Mouse (Mus musculus): ENCODE data around the gene Kif2c.

Kif2c gene

DNA sequence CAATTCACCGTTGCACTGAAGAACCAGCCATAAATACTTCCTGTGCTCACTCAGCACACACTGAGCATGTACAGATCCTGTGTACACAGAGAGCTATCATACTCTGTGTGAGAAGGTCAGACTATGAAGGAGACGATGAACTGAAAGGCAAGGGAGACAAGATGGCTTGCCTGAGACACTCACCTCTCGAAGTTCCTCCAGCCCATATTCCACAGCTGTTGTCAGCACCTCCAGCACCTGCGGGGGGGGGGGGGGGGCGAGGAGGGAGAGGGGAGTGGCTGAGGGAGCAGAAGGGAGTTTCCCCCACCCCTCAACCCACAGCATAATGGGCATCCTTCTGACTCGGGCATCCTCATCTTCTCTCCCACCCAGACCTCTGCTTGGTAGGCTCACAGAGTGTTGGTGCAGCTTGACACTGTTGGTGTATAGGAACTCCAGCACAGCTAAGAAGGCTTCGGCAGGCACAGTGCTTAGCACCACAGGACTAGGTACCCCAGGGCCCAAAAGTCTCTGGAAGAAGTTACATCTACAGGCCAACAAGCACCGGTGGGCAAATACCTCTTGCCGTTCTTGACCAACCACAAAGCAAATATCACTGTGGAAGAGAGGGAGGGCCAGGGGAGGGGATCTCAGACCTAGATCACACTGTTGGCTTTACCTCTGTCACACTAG is 58.8 kb downstream of the Kif2c start:
- H3K27me3 ChIP-seq (ENCODE audit: control insufficient read depth, insufficient read depth, low read length, poor library complexity, severe bottlenecking): no peaks in the 10 kb centered on the region
- no peaks in the 10 kb centered on the region for H3K36me3 ChIP-seq (ENCODE audit: control insufficient read depth, insufficient read depth, low read length, poor library complexity, severe bottlenecking)
- DNase-seq (ENCODE audit: low read depth, low spot score): peak; percentile 27

DNA sequence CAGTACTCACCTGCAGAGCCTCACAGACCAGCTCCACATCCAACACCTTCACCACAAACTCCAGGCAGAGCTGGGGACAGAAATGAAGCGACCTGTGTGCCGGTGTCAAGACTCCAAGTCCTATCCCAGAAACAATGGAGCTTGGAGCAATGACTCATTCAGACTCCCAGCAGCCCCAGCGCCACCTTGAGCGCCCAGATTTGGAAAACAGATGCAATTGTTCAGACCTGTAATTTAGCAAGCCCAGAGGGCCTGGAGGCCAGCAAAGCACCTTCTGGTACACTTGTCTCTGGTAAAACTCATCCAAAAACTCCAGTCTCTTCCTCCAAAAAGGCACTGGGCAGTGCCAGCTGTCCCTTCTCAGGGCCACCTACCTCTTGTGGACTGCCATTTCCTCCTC is 60.2 kb downstream of the Kif2c start:
- Histone ChIP-seq H3K36me3 (ENCODE audit: control insufficient read depth, insufficient read depth, low read length, poor library complexity, severe bottlenecking) (no peaks in the 10 kb centered on the region), H3K27me3 (ENCODE audit: control insufficient read depth, insufficient read depth, low read length, poor library complexity, severe bottlenecking) (no peaks in the 10 kb centered on the region)
- DNase-seq (ENCODE audit: low read depth, low spot score): no peak

DNA sequence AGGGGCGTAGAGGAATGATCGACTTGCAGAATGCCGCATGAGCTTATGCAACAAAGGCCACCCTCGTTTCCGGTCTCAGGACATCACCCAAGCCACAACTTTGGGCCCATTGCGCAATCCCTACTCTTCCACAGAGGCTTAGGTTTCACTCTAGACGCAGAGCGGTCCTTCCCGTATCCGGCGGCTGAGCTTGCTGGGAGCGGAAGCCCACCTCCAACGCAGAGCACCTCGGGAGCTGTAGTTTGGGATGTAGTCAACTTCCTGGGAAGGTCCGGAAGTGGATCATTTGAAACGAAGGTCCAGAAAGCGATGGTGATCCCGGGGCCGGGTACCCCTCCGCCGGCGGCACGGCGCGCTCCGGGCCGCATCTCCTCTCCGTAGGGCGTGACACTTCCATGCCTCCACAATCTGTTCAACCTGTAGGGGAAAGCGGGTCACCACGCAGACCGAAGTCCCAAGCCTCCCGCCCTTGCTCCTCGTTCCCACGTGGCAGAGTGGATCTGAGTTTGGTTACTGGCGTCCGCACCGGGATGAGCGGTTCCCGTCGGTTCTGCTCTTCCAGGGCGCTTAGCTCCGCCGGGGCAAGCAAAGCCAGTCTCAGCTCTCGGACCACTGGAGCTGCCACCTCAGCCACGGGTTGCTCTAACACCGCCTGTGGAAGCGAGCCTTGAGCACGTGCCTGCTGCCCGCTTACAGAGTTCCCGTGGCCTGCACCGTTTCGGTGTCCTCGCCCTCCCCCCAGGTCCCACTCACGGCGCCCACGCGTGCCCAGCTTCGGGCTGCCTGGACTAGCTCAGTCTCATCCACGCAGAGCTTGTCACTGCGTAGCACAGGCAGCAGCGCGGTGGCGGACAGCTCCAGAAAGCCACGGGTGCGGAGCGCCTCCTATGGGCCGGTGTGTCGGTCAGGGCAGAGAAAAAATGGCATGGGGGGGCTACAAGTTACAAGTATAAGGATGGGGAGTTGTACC is 61.7 kb downstream of the Kif2c start:
- DNase-seq (ENCODE audit: low read depth, low spot score): peak; percentile 90
- no peaks in the 10 kb centered on the region for H3K36me3 ChIP-seq (ENCODE audit: control insufficient read depth, insufficient read depth, low read length, poor library complexity, severe bottlenecking)
- H3K27me3 ChIP-seq (ENCODE audit: control insufficient read depth, insufficient read depth, low read length, poor library complexity, severe bottlenecking): no peaks in the 10 kb centered on the region

DNA sequence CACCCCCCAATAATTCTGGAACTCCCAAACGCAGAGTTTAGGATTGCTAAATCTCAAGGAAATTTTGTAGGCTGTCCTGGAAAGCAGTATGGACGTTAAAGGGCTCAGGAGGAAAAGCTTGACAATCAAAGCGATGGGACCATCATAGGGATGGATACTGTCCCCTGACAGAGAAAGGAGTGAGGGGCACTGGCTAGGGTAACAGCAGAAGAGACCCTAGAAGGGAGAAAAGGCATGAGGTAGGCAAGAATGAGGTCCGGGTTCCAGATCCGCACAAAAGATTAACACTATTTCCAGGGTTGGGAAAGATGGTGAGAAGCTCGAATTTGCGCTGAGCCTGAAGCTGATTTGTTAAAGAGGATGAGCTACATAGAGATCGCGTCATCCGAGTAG is 62.4 kb downstream of the Kif2c start:
- H3K36me3 ChIP-seq (ENCODE audit: control insufficient read depth, insufficient read depth, low read length, poor library complexity, severe bottlenecking): no peaks in the 10 kb centered on the region
- no peak for DNase-seq (ENCODE audit: low read depth, low spot score)
- H3K27me3 ChIP-seq (ENCODE audit: control insufficient read depth, insufficient read depth, low read length, poor library complexity, severe bottlenecking): no peaks in the 10 kb centered on the region

DNA sequence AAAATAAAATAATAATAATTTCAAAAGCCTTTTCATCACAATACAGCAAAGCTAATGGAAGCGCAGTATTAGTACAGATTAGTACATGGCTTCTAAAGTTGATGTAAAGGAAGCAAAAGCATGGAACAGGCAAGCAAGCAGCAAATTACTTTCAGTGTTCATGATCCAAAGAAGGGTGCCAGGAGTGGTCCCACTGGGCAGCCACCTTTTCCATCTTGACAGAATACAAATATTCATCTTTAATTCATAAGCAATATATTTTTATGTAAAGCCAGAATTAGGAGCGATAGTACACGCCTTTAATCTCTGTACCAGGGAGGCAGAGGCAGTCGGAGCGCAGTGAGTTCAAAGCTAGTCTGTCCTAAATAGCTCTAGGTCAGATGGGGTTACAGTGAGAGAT is 62.8 kb downstream of the Kif2c start:
- H3K27me3 ChIP-seq (ENCODE audit: control insufficient read depth, insufficient read depth, low read length, poor library complexity, severe bottlenecking): no peaks in the 10 kb centered on the region
- no peaks in the 10 kb centered on the region for H3K36me3 ChIP-seq (ENCODE audit: control insufficient read depth, insufficient read depth, low read length, poor library complexity, severe bottlenecking)
- DNase-seq (ENCODE audit: low read depth, low spot score): no peak

DNA sequence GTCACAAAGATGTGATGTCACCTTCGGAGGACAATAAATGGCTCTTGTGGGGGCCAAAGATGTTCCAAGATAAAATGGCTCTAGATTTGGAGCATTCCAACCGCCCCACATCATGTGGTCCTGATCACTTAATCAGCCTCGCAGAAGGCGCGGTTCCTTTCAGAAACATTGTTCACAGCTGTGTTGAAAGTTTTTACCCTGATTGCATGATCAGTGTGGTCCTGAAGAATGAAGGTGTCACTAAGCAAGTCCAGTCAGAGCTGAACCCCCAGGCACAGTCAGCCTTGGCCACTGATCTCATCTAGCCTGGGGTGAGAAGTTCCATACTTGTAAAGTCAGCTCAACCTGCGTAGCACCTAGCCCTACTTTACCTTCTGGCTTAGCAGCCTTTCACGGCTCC is 64.5 kb downstream of the Kif2c start:
- DNase-seq (ENCODE audit: low read depth, low spot score): no peak
- H3K27me3 ChIP-seq (ENCODE audit: control insufficient read depth, insufficient read depth, low read length, poor library complexity, severe bottlenecking): no peaks in the 10 kb centered on the region
- no peaks in the 10 kb centered on the region for H3K36me3 ChIP-seq (ENCODE audit: control insufficient read depth, insufficient read depth, low read length, poor library complexity, severe bottlenecking)

DNA sequence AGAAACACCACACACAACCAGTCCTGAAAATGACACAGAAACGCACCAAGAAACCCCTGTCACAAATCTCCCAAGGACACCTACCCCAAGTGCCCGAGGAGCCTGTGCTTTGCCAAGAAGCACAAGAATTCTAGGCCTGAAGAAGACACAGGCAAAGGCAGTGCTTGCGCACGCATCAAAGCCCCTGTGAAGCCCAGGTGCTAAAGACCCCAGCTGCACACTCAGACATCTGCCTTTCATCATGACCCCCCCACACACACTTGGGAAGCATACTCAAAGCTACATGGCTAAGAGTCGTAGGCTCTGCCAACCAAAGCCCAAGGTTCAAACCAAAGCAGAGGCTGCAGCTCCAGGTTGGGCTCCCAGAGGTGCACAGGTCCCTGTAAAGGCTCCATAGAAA is 66.8 kb downstream of the Kif2c start:
- no peaks in the 10 kb centered on the region for H3K27me3 ChIP-seq (ENCODE audit: control insufficient read depth, insufficient read depth, low read length, poor library complexity, severe bottlenecking)
- no peaks in the 10 kb centered on the region for H3K36me3 ChIP-seq (ENCODE audit: control insufficient read depth, insufficient read depth, low read length, poor library complexity, severe bottlenecking)
- no peak for DNase-seq (ENCODE audit: low read depth, low spot score)

DNA sequence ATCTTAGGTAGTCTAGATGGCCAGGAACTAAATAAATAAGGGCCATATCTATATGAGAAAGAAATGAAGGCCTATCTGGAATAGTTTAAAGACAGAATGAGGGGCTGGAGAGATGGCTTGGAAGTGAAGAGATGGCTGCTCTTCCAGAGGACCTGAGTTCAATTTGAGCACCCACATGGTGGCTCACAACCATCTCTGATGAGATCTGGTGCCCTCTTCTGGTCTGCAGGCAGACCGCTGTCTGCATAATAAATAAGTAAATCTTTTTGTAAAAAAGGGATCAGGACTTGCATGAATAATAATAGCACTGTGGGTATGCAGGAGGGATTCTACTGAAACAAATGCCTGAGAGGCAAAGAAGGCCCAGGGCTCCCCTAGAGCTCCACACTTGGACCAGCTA is 69.2 kb downstream of the Kif2c start:
- H3K36me3 ChIP-seq (ENCODE audit: control insufficient read depth, insufficient read depth, low read length, poor library complexity, severe bottlenecking): no peaks in the 10 kb centered on the region
- DNase-seq (ENCODE audit: low read depth, low spot score): peak; percentile 42
- H3K27me3 ChIP-seq (ENCODE audit: control insufficient read depth, insufficient read depth, low read length, poor library complexity, severe bottlenecking): no peaks in the 10 kb centered on the region

DNA sequence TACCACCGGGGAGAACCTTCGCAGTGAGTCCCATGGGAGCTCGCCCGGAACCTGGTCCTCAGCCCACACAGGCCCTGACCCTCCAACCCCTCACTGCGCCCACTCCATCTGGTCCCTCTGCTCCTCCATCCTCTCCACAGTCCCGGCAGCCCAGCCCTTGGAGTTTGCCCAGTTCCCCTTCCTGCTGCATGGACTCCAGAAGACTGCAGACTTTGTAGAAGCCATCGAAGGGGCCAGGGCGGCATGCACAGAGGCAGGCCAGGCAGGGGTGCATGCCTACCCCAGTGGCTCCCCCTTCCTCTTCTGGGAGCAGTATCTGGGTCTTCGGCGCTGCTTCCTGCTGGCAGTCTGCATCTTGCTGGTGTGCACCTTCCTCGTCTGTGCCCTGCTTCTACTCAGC is 71.5 kb downstream of the Kif2c start:
- Histone ChIP-seq H3K27me3 (ENCODE audit: control insufficient read depth, insufficient read depth, low read length, poor library complexity, severe bottlenecking) (no peaks in the 10 kb centered on the region), H3K36me3 (ENCODE audit: control insufficient read depth, insufficient read depth, low read length, poor library complexity, severe bottlenecking) (no peaks in the 10 kb centered on the region)
- DNase-seq (ENCODE audit: low read depth, low spot score): no peak

DNA sequence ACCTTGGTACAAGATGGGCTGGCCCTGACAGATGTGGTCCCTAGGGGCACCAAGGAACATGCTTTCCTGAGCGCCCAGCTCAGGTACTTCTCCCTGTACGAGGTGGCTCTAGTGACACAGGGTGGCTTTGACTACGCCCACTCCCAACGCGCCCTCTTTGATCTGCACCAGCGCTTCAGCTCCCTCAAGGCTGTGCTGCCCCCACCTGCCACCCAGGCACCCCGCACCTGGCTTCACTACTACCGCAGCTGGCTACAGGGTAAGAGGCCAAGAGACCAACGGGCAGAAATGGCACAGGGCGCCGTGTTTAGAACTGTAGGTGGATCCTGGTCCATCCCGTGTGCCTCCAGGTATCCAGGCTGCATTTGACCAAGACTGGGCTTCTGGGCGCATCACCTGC is 72.2 kb downstream of the Kif2c start:
- Histone ChIP-seq H3K27me3 (ENCODE audit: control insufficient read depth, insufficient read depth, low read length, poor library complexity, severe bottlenecking) (no peaks in the 10 kb centered on the region), H3K36me3 (ENCODE audit: control insufficient read depth, insufficient read depth, low read length, poor library complexity, severe bottlenecking) (no peaks in the 10 kb centered on the region)
- DNase-seq (ENCODE audit: low read depth, low spot score): no peak

Measured in splenic B cell, adult 2 months (primary cell).